Mouse (Mus musculus): ENCODE measurements at regions not wholly inside any gene's neighbourhood (a gene's known extent, or its start where the extent isn't known, plus 50 kb on each side); places are given as distances from the start of the nearest gene placed in this dataset.

DNA sequence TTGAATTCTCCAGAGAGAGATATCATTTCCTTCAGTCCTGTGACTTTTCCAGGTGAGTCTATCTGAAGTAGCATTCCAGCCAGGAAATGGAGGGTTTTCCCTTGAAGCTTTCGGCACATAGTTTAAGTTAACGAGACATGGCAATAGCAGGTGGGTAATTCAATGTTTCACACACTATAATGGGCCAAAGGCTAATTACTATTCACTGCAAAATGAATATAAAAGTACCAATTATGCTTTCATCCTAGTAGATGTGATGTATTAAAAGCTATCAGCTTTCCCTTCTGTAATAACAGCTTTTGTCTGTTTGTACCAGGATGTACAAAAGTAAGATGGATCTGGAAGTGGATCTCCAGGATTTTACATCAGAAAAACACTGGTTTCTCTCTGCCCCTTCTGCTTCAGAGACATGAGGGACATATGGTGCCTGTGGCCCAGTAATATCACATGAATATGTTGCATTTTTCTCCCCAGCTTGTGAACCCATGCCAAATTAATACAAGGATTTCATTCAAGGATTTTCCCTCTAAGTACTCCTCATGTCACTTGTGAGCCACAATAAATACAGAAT, 148.4 kb upstream of the Cdh20 start:
- TF ChIP-seq CTCF (IDR thresholded peaks at IDR 0.05; ENCODE audit: low read depth, low read length) = no peak
- no peak for TF ChIP-seq POLR2A (IDR thresholded peaks at IDR 0.05; ENCODE audit: extremely low read depth, insufficient read depth, low read length)

Measured in liver, adult 2 months (tissue).